Mouse (Mus musculus) hindbrain, embryonic 16.5 days (tissue): Measurements from ENCODE around the gene Smdt1. TPM values are rescaled to one million over a fixed set of nuclear protein-coding genes. Genes with fewer than 3 reads are reported as not detected.

Experiments
- ATAC-seq: fragments of 200-750 bp; cut with Nextera tagmentation; 2 replicates; pipeline ENCODE4 v1.8.0; 2017; ENCODE audit warnings: moderate TSS enrichment, moderate library complexity
- H3K27ac ChIP-seq: fragments of 300-500 bp; sonication (generic); 2 replicates; pipeline ENCODE4 v1.5.1; 2014; ENCODE audit warnings: low read depth, mild to moderate bottlenecking, control low read depth, low read length, moderate library complexity
- H3K27me3 ChIP-seq: fragments of 300-500 bp; sonication (generic); replicated peaks from 2 replicates; pipeline ENCODE4 v1.6.1; 2014; ENCODE audit warnings: low read length; ENCODE audit not compliant: control insufficient read depth, insufficient read depth
- H3K36me3 ChIP-seq: fragments of 300-500 bp; sonication (generic); 2 replicates; pipeline ENCODE4 v1.6.1; 2014; ENCODE audit warnings: mild to moderate bottlenecking, low read length, moderate library complexity, mixed read lengths; ENCODE audit not compliant: control insufficient read depth, insufficient read depth
- H3K4me1 ChIP-seq: fragments of 300-500 bp; sonication (generic); 2 replicates; pipeline ENCODE4 v1.6.1; 2014; ENCODE audit warnings: low read depth, low read length; ENCODE audit not compliant: control insufficient read depth, insufficient read depth
- H3K4me2 ChIP-seq: fragments of 300-500 bp; sonication (generic); 2 replicates; pipeline ENCODE4 v1.6.1; 2014; ENCODE audit warnings: mild to moderate bottlenecking, low read length, control low read depth, moderate library complexity
- H3K4me3 ChIP-seq: fragments of 300-500 bp; sonication (generic); 2 replicates; pipeline ENCODE4 v1.5.1; 2014; ENCODE audit warnings: mild to moderate bottlenecking, low read length, control low read depth, moderate library complexity
- H3K9ac ChIP-seq: fragments of 300-500 bp; sonication (generic); 2 replicates; pipeline ENCODE4 v1.6.1; 2014; ENCODE audit warnings: low read depth, mild to moderate bottlenecking, control low read depth, low read length, moderate library complexity
- H3K9me3 ChIP-seq: fragments of 300-500 bp; sonication (generic); 2 replicates; pipeline ENCODE4 v1.6.1; 2014; ENCODE audit warnings: mild to moderate bottlenecking, low read length, moderate library complexity; ENCODE audit not compliant: control insufficient read depth
- WGBS: fragments of 180-500 bp; shearing (Covaris S2); extraction: QIAGEN DNeasy Blood & Tissue Kit; methylation state at CpG from one replicate; pipeline ENCODE4 v1.1.7; 2014; 5-methylcytosine and 5-hydroxymethylcytosine counted together
- polyA plus RNA-seq: library from polyadenylated mRNA; unstranded; fragments of >200 nt; fragmentation: Nextera tagmentation; extraction: Ambion mirVana; gene quantifications from 2 replicates; pipeline ENCODE4 v1.2.1, GENCODE M21; 2015

The Smdt1 gene
- 354 and 397 TPM in 2 replicates for polyA plus RNA-seq

DNA sequence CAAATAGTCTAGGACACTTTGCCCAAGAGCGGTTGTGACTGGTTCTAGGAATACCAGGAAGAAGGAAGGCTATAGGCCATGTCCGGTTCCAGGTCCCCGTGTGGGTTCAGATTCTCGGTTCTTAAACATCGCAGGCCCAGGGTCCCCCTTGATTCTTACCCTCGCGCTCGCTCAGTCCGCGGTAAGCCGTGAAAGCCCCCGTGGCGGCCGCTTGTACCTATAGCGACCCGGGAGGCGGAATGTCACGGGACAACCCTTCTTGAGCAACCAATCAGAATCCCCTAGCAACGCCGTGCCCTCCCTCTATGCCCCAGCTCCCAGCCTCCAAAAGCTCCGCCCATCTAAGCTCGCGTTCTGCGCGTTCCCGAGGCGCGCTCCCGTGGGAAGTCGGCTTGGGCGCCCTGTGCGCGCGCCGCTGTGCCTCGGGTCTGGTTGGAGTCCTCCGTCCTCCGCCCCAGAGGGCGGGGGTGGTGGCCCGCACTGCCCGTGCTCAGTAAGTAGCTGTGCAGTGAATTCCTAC, at the start of gene Smdt1, which contains the start of the genes Naga and Pheta2:
Smdt1 (plus strand) TSS at position 367 of the 520 bp plus-strand sequence.
Naga (minus strand) TSS at position 333 of the 520 bp plus-strand sequence.
Pheta2 (plus strand) TSS at position 350 of the 520 bp plus-strand sequence.
- peak; percentile 92 for ATAC-seq
- peaks cover 10% of the 10 kb centered on the region for H3K27me3 ChIP-seq
- 0% methylated on average over 41 of the region's 41 CpGs for WGBS
- H3K9me3 ChIP-seq, result no peaks in the 10 kb centered on the region
- peak within 1 kb of the TSS; percentile 76 for H3K4me2 ChIP-seq
- peaks cover 15% of the 10 kb centered on the region for H3K4me1 ChIP-seq
- peak within 1 kb of the TSS; percentile 47 for H3K4me3 ChIP-seq
- no peak within 1 kb of the TSS for H3K27ac ChIP-seq
- peaks cover 3% of the 10 kb centered on the region; the same call in 1 of the 2 replicates for H3K36me3 ChIP-seq
- peak within 1 kb of the TSS; percentile 53 for H3K9ac ChIP-seq

DNA sequence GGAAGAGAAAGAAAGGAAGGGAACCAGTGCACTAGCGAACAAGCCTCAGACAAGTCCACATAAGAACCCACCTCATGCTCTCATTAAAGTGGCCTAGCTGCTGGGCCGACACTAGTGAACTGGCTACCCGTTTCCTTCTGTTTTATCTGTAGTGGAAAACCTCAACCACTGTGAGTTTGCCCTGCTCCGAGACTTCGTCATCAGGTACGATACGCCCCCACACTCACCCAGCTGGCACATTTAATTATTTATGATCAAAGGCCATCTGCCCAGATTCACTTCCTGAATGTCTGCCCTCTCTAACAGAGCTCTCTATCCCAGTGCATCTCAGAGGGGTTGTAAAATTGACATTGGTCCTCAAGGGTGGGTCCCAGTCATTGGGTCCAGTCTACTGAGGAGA, 48.5 kb upstream of the Smdt1 start:
- Histone ChIP-seq H3K36me3 (peaks cover 45% of the 10 kb centered on the region), H3K9me3 (no peaks in the 10 kb centered on the region), H3K4me2 (no peak overlapping the region), H3K4me1 (peaks cover 15% of the 10 kb centered on the region), H3K27ac (no peak overlapping the region), H3K9ac (no peak overlapping the region), H3K4me3 (no peak overlapping the region), H3K27me3 (no peaks in the 10 kb centered on the region)
- no peak for ATAC-seq
- WGBS, result 84% methylated on average over 7 of the region's 7 CpGs

DNA sequence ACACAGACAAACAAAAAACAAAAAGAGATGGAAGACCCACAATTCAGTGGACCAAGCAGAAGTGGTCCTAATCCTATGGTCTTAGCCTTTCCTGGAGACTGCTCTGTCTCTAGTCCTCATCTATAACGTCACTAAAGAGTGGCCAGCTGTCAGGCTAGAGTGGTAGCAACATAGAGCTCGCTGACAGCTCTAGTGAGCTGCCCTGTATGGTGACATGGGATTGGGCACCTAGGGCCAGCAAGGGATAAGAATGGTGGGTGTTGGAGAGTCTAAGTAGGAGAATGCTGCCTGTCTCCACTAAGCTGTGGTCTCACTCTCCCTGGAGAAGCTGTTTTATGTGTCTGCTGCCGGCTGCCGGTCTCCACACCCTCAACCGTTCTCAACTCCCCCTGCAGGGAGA, 45.9 kb upstream of the Smdt1 start:
- WGBS, result 10% methylated on average over 5 of the region's 5 CpGs
- Histone ChIP-seq H3K4me3 (no peak overlapping the region), H3K4me1 (peaks cover 15% of the 10 kb centered on the region), H3K36me3 (peaks cover 32% of the 10 kb centered on the region), H3K9ac (peak overlapping the region; percentile 17; the same call in 1 of the 2 replicates), H3K9me3 (no peaks in the 10 kb centered on the region), H3K4me2 (peak overlapping the region; percentile 41), H3K27ac (peak overlapping the region; percentile 70), H3K27me3 (no peaks in the 10 kb centered on the region)
- ATAC-seq, result peak; percentile 29

- peak overlapping the region; percentile 70 for H3K27ac ChIP-seq
- no peaks in the 10 kb centered on the region for H3K27me3 ChIP-seq
- H3K4me2 ChIP-seq, result peak overlapping the region; percentile 41
- ATAC-seq, result peak; percentile 87
- peak overlapping the region; percentile 17 for H3K9ac ChIP-seq
- no peaks in the 10 kb centered on the region for H3K9me3 ChIP-seq
- peaks cover 15% of the 10 kb centered on the region for H3K4me1 ChIP-seq
- 6% methylated on average over 7 of the region's 7 CpGs for WGBS
- H3K36me3 ChIP-seq, result peaks cover 29% of the 10 kb centered on the region
- no peak overlapping the region for H3K4me3 ChIP-seq
Observed at GRCm38 (mm10) chr15:82293271-82293711, 45.5 kb upstream of the Smdt1 start.

DNA sequence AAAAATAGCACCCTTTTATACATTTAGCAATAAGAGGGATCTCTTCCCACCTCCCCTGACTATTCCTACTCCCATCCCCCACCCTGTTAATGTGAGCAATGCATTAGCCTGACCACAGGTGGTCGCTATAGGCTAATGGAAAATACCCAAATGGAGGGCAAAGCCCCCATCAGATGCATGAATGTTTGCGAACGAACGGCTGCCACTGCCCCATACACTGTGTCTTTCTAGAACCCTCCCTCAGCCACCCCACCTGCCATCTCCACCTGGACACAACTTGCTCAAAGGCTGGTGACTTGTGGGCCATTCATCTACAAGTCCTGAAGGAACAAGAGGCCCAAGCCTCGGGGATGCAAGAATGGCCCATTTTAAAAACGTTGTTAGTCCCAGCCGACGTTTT, 44.7 kb upstream of the Smdt1 start:
- Histone ChIP-seq H3K36me3 (peaks cover 22% of the 10 kb centered on the region), H3K4me2 (no peak overlapping the region), H3K9me3 (no peaks in the 10 kb centered on the region), H3K4me1 (peaks cover 15% of the 10 kb centered on the region), H3K9ac (no peak overlapping the region), H3K4me3 (no peak overlapping the region), H3K27me3 (no peaks in the 10 kb centered on the region), H3K27ac (peak overlapping the region; percentile 70)
- peak; percentile 10; the same call in 1 of the 2 replicates for ATAC-seq
- WGBS, result 28% methylated on average over 8 of the region's 8 CpGs

GRCm38 (mm10) chr15:82298764-82299561, 39.8 kb upstream of the Smdt1 start, which contains the start of gene Wbp2nl:
TSS of gene Wbp2nl (plus strand) at chr15:82298954.
- Histone ChIP-seq H3K36me3 (no peaks in the 10 kb centered on the region), H3K9ac (no peak within 1 kb of the TSS), H3K4me1 (peaks cover 3% of the 10 kb centered on the region), H3K4me2 (peak within 1 kb of the TSS; percentile 25; the same call in 1 of the 2 replicates), H3K27me3 (no peaks in the 10 kb centered on the region), H3K4me3 (no peak within 1 kb of the TSS; the same call in 1 of the 2 replicates), H3K9me3 (no peaks in the 10 kb centered on the region), H3K27ac (no peak within 1 kb of the TSS)
- ATAC-seq, result no peak
- WGBS, result 62% methylated on average over 39 of the region's 39 CpGs

- 85% methylated on average over 3 of the region's 3 CpGs for WGBS
- Histone ChIP-seq H3K27me3 (no peaks in the 10 kb centered on the region), H3K4me1 (no peaks in the 10 kb centered on the region), H3K9me3 (no peaks in the 10 kb centered on the region), H3K9ac (no peak overlapping the region), H3K27ac (no peak overlapping the region), H3K36me3 (no peaks in the 10 kb centered on the region), H3K4me3 (no peak overlapping the region), H3K4me2 (no peak overlapping the region)
- no peak for ATAC-seq
Observed at GRCm38 (mm10) chr15:82307107-82307506, 31.7 kb upstream of the Smdt1 start.

DNA sequence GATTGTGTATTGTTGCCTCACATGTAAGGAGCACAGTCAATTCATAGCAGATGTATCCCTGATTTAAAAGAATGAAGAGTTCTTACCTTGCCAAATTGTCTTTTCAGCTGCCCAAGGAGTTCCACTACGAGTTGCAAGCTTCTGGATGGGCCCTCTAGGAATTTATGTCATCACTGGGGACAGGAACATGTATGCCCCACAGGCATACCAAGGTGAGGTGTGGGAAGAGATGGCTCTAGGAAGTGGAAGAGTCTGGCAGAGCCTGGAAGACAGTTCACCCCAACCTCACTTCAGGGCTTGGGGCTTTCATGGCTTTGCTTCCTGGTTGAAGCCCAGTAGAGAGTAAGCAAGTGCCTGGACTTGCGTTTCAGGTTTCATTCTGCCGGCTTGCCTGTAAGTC, 30.3 kb upstream of the Smdt1 start:
- ATAC-seq, result no peak
- Histone ChIP-seq H3K4me2 (no peak overlapping the region), H3K9ac (no peak overlapping the region), H3K27ac (no peak overlapping the region), H3K4me3 (no peak overlapping the region), H3K4me1 (no peaks in the 10 kb centered on the region), H3K36me3 (no peaks in the 10 kb centered on the region), H3K9me3 (no peaks in the 10 kb centered on the region), H3K27me3 (no peaks in the 10 kb centered on the region)
- WGBS, result 87% methylated on average over 3 of the region's 3 CpGs

- Histone ChIP-seq H3K4me3 (no peak overlapping the region), H3K4me2 (no peak overlapping the region), H3K27me3 (no peaks in the 10 kb centered on the region), H3K27ac (no peak overlapping the region), H3K9me3 (no peaks in the 10 kb centered on the region), H3K4me1 (no peaks in the 10 kb centered on the region), H3K36me3 (no peaks in the 10 kb centered on the region), H3K9ac (no peak overlapping the region)
- no peak for ATAC-seq
- WGBS, result 89% methylated on average over 6 of the region's 6 CpGs
Observed at GRCm38 (mm10) chr15:82317839-82318238, 20.9 kb upstream of the Smdt1 start.
